ENCODE assay signal across 8 mouse cellular contexts in genomic region chr10:78351564-78351886, GRCm38 (mm10). TPM values are rescaled to one million over a fixed set of nuclear protein-coding genes. Genes with fewer than 3 reads are reported as not detected.
DNase-seq lines count a peak whose midpoint lies in the region; ATAC-seq lines count a peak whose summit lies in the region.

No protein-coding gene starts in this region.

- intact Hi-C loops in heart, postnatal 36 days (cut with DNase I) = no loop called here

- H3K4me2 ChIP-seq in heart, embryonic 11.5 days = peak overlapping the region; percentile 82
- peak overlapping the region; percentile 92 for H3K4me2 ChIP-seq in hindbrain, embryonic 14.5 days (replicated peaks)
- H3K4me2 ChIP-seq in liver, embryonic 15.5 days = peak overlapping the region; percentile 82

- H3K27ac ChIP-seq in heart, embryonic 11.5 days (ENCODE audit: low read depth, low read length) = 0 out of 2 replicates have a peak overlapping the region, but pooled peaks have one; percentile 41
- peak overlapping the region; percentile 68 for H3K27ac ChIP-seq in hindbrain, embryonic 14.5 days
- peak overlapping the region; percentile 66 for H3K27ac ChIP-seq in liver, embryonic 15.5 days (replicated peaks)

- 2% methylated on average over 13 of the region's 13 CpGs for WGBS in heart, embryonic 11.5 days (ENCODE audit: insufficient replicate concordance)
- 1% methylated on average over 13 of the region's 13 CpGs for WGBS in hindbrain, embryonic 14.5 days
- WGBS in liver, embryonic 15.5 days (ENCODE audit: insufficient replicate concordance) = 3% methylated on average over 13 of the region's 13 CpGs

- H3K36me3 ChIP-seq in heart, embryonic 11.5 days (ENCODE audit: control insufficient read depth, insufficient read depth, low read length) = no peaks in the 10 kb centered on the region
- H3K36me3 ChIP-seq in hindbrain, embryonic 14.5 days (replicated peaks; ENCODE audit: control insufficient read depth, insufficient read depth) = no peaks in the 10 kb centered on the region
- no peaks in the 10 kb centered on the region for H3K36me3 ChIP-seq in liver, embryonic 15.5 days (replicated peaks)

- peaks cover 11% of the 10 kb centered on the region for H3K4me1 ChIP-seq in heart, embryonic 11.5 days (ENCODE audit: control insufficient read depth, insufficient read depth, low read length)
- peaks cover 24% of the 10 kb centered on the region for H3K4me1 ChIP-seq in hindbrain, embryonic 14.5 days (replicated peaks; ENCODE audit: control insufficient read depth, insufficient read depth, low read length)
- peaks cover 12% of the 10 kb centered on the region for H3K4me1 ChIP-seq in liver, embryonic 15.5 days (replicated peaks)

- peak overlapping the region; percentile 90 for H3K4me3 ChIP-seq in heart, embryonic 11.5 days (ENCODE audit: low read depth, low read length)
- H3K4me3 ChIP-seq in hindbrain, embryonic 14.5 days (replicated peaks; ENCODE audit: low read length) = peak overlapping the region; percentile 82
- H3K4me3 ChIP-seq in liver, embryonic 15.5 days (replicated peaks) = peak overlapping the region; percentile 71

- H3K9ac ChIP-seq in heart, embryonic 11.5 days (ENCODE audit: low read depth, low read length) = peak overlapping the region; percentile 96
- peak overlapping the region; percentile 99 for H3K9ac ChIP-seq in hindbrain, embryonic 14.5 days
- H3K9ac ChIP-seq in liver, embryonic 15.5 days = peak overlapping the region; percentile 67

- no peak for DNase-seq in heart, postnatal 36 days
- peak; percentile 32 for DNase-seq in R1 (ENCODE audit: low read depth, low spot score)
- no peak for DNase-seq in hindbrain, embryonic 14.5 days (ENCODE audit: low spot score)
- DNase-seq in layer of hippocampus, adult 18-20 months (ENCODE audit: low spot score in 2 of 2) = no peak
- no peak for DNase-seq in adrenal gland, postnatal 36 days
- no peak for DNase-seq in layer of hippocampus, adult 9-11 months

- peaks cover 2% of the 10 kb centered on the region; the same call in 1 of the 2 replicates for H3K27me3 ChIP-seq in heart, embryonic 11.5 days (ENCODE audit: control insufficient read depth, insufficient read depth, low read length)
- H3K27me3 ChIP-seq in hindbrain, embryonic 14.5 days (ENCODE audit: control insufficient read depth, insufficient read depth, low read length) = no peaks in the 10 kb centered on the region
- H3K27me3 ChIP-seq in liver, embryonic 15.5 days = peaks cover 85% of the 10 kb centered on the region

- no peak for ATAC-seq in heart, embryonic 11.5 days (replicated peaks; ENCODE audit: insufficient number of reproducible peaks, low FRiP score, low TSS enrichment)
- ATAC-seq in hindbrain, embryonic 14.5 days (ENCODE audit: low FRiP score) = no peak
- ATAC-seq in liver, embryonic 15.5 days (ENCODE audit: insufficient read depth) = 0 out of 2 replicates have a peak, but pooled peaks have one; percentile 2

- H3K9me3 ChIP-seq in heart, embryonic 11.5 days (replicated peaks; ENCODE audit: control insufficient read depth, low read length) = no peaks in the 10 kb centered on the region
- no peaks in the 10 kb centered on the region for H3K9me3 ChIP-seq in hindbrain, embryonic 14.5 days (ENCODE audit: control insufficient read depth, low read length)
- H3K9me3 ChIP-seq in liver, embryonic 15.5 days (replicated peaks) = no peaks in the 10 kb centered on the region

RNA-seq across cellular contexts. Expression of gene Agpat3, which starts 0.8 kb away (rescaled TPM):
- 32.4 and 36.1 TPM in 2 replicates for polyA plus RNA-seq in heart, embryonic 11.5 days (2014; fragmentation: Nextera tagmentation; extraction: Ambion mirVana)
- 100 to 1,000 TPM; 232 to 266 TPM for total RNA-seq in heart, postnatal 36 days (2021)
- polyA plus RNA-seq in hindbrain, embryonic 14.5 days (2014; fragmentation: Nextera tagmentation; extraction: Ambion mirVana) = 80.3 and 81.5 TPM in 2 replicates
- 33.1 and 46.0 TPM in 2 replicates for polyA plus RNA-seq in liver, embryonic 15.5 days (2015; fragmentation: Nextera tagmentation; extraction: Ambion mirVana)
- 100 to 1,000 TPM; 217 to 218 TPM for total RNA-seq in layer of hippocampus, adult 18-20 months (2021)
- 100 to 1,000 TPM; 293 to 406 TPM for total RNA-seq in adrenal gland, postnatal 36 days (2021)
